Mouse (Mus musculus) olfactory bulb, adult 2 months (tissue): ENCODE results near the gene Plppr2.

Experiments used
- CTCF ChIP-seq: fragments of 200-500 bp; IDR thresholded peaks from 2 replicates; pipeline ENCODE4 v1.5.1; 2012; ENCODE audit warnings: low read depth, mild to moderate bottlenecking, low read length, moderate library complexity; ENCODE audit not compliant: insufficient read depth
- POLR2A ChIP-seq: fragments of 200-500 bp; IDR thresholded peaks from 2 replicates; pipeline ENCODE4 v1.6.1; 2012; ENCODE audit warnings: mild to moderate bottlenecking, low read depth, low read length, moderate library complexity; ENCODE audit not compliant: insufficient read depth

- TF ChIP-seq CTCF (no peak), POLR2A (no peak)
These were observed 47.6 kb upstream of the Plppr2 start for GRCm38 (mm10) chr9:21889229-21889628.
